Mouse (Mus musculus) lung, adult 2 months (tissue): ENCODE measurements around the gene Prss42.

Experiments
- CTCF ChIP-seq: fragments of 200-500 bp; IDR thresholded peaks from 2 replicates; pipeline ENCODE4 v1.5.1; 2011; ENCODE audit warnings: mild to moderate bottlenecking, low read length, control low read depth; ENCODE audit not compliant: insufficient read depth
- POLR2A ChIP-seq: fragments of 200-500 bp; IDR thresholded peaks from 2 replicates; pipeline ENCODE4 v1.6.1; 2011; ENCODE audit warnings: low read depth, mild to moderate bottlenecking, control low read depth, low read length, borderline replicate concordance; ENCODE audit errors: extremely low read depth

DNA sequence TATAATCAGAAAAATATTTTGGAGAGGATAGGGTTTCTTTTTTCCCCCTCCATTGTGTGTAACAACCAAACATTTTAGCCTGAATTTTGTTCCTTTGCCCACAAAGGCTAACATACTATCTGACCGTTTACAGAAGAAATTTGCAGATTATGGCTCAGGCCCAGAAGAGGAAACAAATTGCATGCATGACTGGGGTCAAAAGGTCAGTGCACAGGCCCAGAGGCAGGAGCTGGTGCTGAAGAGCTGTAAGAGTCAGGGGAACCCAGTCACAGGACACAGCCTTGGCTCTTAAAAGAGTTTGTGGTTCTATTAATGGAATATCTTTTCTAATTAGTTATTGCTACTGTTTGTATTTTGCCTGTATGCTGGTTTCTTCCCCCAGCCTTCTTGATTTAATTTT, 14.4 kb upstream of the Prss42 start:
- TF ChIP-seq CTCF: no peak
- no peak for TF ChIP-seq POLR2A
